Mouse (Mus musculus) hindbrain, embryonic 16.5 days (tissue): ENCODE results near the gene 4930550C14Rik. TPM values are rescaled to one million over a fixed set of nuclear protein-coding genes. Genes with fewer than 3 reads are reported as not detected.

Source experiments
- ATAC-seq: fragments of 200-750 bp; cut with Nextera tagmentation; 2 replicates; pipeline ENCODE4 v1.8.0; 2017; ENCODE audit warnings: moderate TSS enrichment, moderate library complexity
- H3K27ac ChIP-seq: fragments of 300-500 bp; sonication (generic); 2 replicates; pipeline ENCODE4 v1.5.1; 2014; ENCODE audit warnings: low read depth, mild to moderate bottlenecking, control low read depth, low read length, moderate library complexity
- H3K27me3 ChIP-seq: fragments of 300-500 bp; sonication (generic); replicated peaks from 2 replicates; pipeline ENCODE4 v1.6.1; 2014; ENCODE audit warnings: low read length; ENCODE audit not compliant: control insufficient read depth, insufficient read depth
- H3K36me3 ChIP-seq: fragments of 300-500 bp; sonication (generic); 2 replicates; pipeline ENCODE4 v1.6.1; 2014; ENCODE audit warnings: mild to moderate bottlenecking, low read length, moderate library complexity, mixed read lengths; ENCODE audit not compliant: control insufficient read depth, insufficient read depth
- H3K4me1 ChIP-seq: fragments of 300-500 bp; sonication (generic); 2 replicates; pipeline ENCODE4 v1.6.1; 2014; ENCODE audit warnings: low read depth, low read length; ENCODE audit not compliant: control insufficient read depth, insufficient read depth
- H3K4me2 ChIP-seq: fragments of 300-500 bp; sonication (generic); 2 replicates; pipeline ENCODE4 v1.6.1; 2014; ENCODE audit warnings: mild to moderate bottlenecking, low read length, control low read depth, moderate library complexity
- H3K4me3 ChIP-seq: fragments of 300-500 bp; sonication (generic); 2 replicates; pipeline ENCODE4 v1.5.1; 2014; ENCODE audit warnings: mild to moderate bottlenecking, low read length, control low read depth, moderate library complexity
- H3K9ac ChIP-seq: fragments of 300-500 bp; sonication (generic); 2 replicates; pipeline ENCODE4 v1.6.1; 2014; ENCODE audit warnings: low read depth, mild to moderate bottlenecking, control low read depth, low read length, moderate library complexity
- H3K9me3 ChIP-seq: fragments of 300-500 bp; sonication (generic); 2 replicates; pipeline ENCODE4 v1.6.1; 2014; ENCODE audit warnings: mild to moderate bottlenecking, low read length, moderate library complexity; ENCODE audit not compliant: control insufficient read depth
- WGBS: fragments of 180-500 bp; shearing (Covaris S2); extraction: QIAGEN DNeasy Blood & Tissue Kit; methylation state at CpG from one replicate; pipeline ENCODE4 v1.1.7; 2014; 5-methylcytosine and 5-hydroxymethylcytosine counted together
- polyA plus RNA-seq: library from polyadenylated mRNA; unstranded; fragments of >200 nt; fragmentation: Nextera tagmentation; extraction: Ambion mirVana; gene quantifications from 2 replicates; pipeline ENCODE4 v1.2.1, GENCODE M21; 2015

4930550C14Rik gene
- polyA plus RNA-seq, 1 experiment from 2014 or later: 0.30 TPM

- H3K4me3 ChIP-seq: no peak overlapping the region
- no peaks in the 10 kb centered on the region for H3K27me3 ChIP-seq
- no peaks in the 10 kb centered on the region for H3K36me3 ChIP-seq
- ATAC-seq: no peak
- no peak overlapping the region for H3K9ac ChIP-seq
- H3K9me3 ChIP-seq: no peaks in the 10 kb centered on the region
- H3K27ac ChIP-seq: no peak overlapping the region
- H3K4me2 ChIP-seq: no peak overlapping the region
- WGBS: 85% methylated on average over 5 of the region's 5 CpGs
- H3K4me1 ChIP-seq: peaks cover 5% of the 10 kb centered on the region
Measured at GRCm38 (mm10) chr9:53381113-53381615, 21.0 kb upstream of the 4930550C14Rik start.

DNA sequence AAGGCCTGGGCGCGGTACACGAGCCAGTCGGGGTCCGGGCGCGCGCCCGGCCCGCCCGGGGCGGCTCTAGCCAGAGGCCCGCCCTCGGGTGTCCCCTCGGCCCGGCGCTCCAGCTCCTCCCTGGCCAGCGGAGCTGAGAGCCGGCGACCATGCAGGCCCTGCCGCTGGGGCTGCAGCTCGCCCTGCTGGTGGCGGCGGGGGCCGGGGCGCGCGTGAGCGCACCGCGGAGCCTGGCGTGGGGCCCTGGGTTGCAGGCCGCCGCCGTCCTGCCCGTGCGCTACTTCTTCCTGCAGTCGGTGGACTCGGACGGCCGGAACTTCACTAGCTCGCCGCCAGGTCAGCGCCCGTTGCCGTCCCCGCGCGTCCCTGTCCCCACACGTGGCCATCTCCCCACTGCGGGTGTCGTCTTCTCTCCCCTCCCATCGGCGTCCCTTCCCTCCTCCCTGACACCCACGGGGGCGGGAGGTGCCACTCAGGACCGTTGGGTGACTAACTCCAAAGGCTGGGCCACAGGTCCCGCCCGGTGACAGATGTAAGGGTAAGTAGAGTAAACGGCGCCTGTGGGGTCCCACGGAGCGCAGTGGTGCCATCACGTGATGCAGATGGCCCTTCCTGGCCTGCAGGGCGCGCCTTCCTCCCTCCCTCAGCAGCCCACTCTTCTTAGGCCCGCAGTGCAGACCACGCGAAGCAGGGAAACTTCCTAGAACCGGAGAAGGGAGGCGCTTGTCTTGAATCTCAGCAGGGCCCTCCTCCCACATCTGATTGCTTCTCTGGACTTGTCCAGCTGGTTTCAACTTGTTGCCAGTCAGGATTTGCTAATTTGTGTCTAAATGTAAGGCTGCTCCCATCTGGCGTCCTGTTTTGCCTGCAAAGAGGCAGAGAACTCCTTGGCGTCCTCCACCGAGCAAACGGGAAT, 17.9 kb upstream of the 4930550C14Rik start, which contains the start of gene Kdelc2:
TSS of gene Kdelc2 (plus strand) at position 75 of the 916 bp plus-strand sequence.
- H3K4me3 ChIP-seq: peak within 1 kb of the TSS; percentile 84
- H3K9ac ChIP-seq: peak within 1 kb of the TSS; percentile 89
- WGBS: under 1% methylated on average over 59 of the region's 75 CpGs
- H3K4me2 ChIP-seq: peak within 1 kb of the TSS; percentile 98
- no peaks in the 10 kb centered on the region for H3K27me3 ChIP-seq
- peak; percentile 97 for ATAC-seq
- peaks cover 5% of the 10 kb centered on the region for H3K4me1 ChIP-seq
- H3K36me3 ChIP-seq: no peaks in the 10 kb centered on the region
- peak within 1 kb of the TSS; percentile 92 for H3K27ac ChIP-seq
- no peaks in the 10 kb centered on the region for H3K9me3 ChIP-seq

- H3K9ac ChIP-seq: peak overlapping the region; percentile 89
Measured at GRCm38 (mm10) chr9:53384873-53385272, 17.3 kb upstream of the 4930550C14Rik start.

GRCm38 (mm10) chr9:53387431-53387830, 14.7 kb upstream of the 4930550C14Rik start:
- H3K36me3 ChIP-seq: no peaks in the 10 kb centered on the region
- no peak overlapping the region for H3K9ac ChIP-seq
- H3K27ac ChIP-seq: no peak overlapping the region
- no peak for ATAC-seq
- H3K27me3 ChIP-seq: no peaks in the 10 kb centered on the region
- H3K4me3 ChIP-seq: no peak overlapping the region
- H3K4me2 ChIP-seq: no peak overlapping the region
- H3K4me1 ChIP-seq: peaks cover 5% of the 10 kb centered on the region
- no peaks in the 10 kb centered on the region for H3K9me3 ChIP-seq
- 71% methylated on average over 2 of the region's 2 CpGs for WGBS

More at GRCm38 (mm10) chr9:53384873-53385272, 17.3 kb upstream of the 4930550C14Rik start:
- 10% methylated on average over 8 of the region's 8 CpGs for WGBS
- peak; percentile 43; the same call in 1 of the 2 replicates for ATAC-seq
- H3K27me3 ChIP-seq: no peaks in the 10 kb centered on the region
- peak overlapping the region; percentile 98 for H3K4me2 ChIP-seq
- H3K27ac ChIP-seq: peak overlapping the region; percentile 92
- peak overlapping the region; percentile 84 for H3K4me3 ChIP-seq
- no peaks in the 10 kb centered on the region for H3K9me3 ChIP-seq
- H3K36me3 ChIP-seq: no peaks in the 10 kb centered on the region
- peaks cover 5% of the 10 kb centered on the region for H3K4me1 ChIP-seq

DNA sequence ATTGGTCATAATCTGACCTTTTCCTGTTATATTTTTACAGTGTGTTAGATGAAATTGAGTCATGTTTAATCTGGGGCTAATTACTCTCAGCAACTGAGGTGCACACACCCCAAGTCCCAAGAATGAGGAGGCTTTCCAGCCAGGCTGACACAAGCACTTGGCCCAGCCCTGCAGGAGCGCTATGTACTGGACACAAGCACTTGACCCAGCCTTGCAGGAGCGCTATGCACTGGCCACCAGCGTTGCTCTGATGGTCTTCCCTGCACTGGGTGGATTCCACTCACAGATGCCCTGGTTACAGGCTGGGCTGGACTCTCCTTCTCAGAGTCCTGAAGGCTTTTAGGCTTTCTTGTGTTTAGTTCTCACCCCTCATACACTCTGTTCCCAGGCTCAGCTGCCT, 13.0 kb upstream of the 4930550C14Rik start:
- ATAC-seq: no peak
- Histone ChIP-seq H3K27me3 (no peaks in the 10 kb centered on the region), H3K4me1 (peaks cover 5% of the 10 kb centered on the region), H3K9ac (no peak overlapping the region), H3K4me3 (no peak overlapping the region), H3K36me3 (no peaks in the 10 kb centered on the region), H3K27ac (no peak overlapping the region), H3K9me3 (no peaks in the 10 kb centered on the region), H3K4me2 (no peak overlapping the region)
- WGBS: 83% methylated on average over 3 of the region's 3 CpGs

- WGBS: 82% methylated on average over 7 of the region's 7 CpGs
- Histone ChIP-seq H3K9me3 (no peaks in the 10 kb centered on the region), H3K4me3 (no peak overlapping the region), H3K27ac (no peak overlapping the region), H3K36me3 (no peaks in the 10 kb centered on the region), H3K4me2 (no peak overlapping the region), H3K4me1 (peaks cover 2% of the 10 kb centered on the region; the same call in 1 of the 2 replicates), H3K9ac (no peak overlapping the region), H3K27me3 (no peaks in the 10 kb centered on the region)
- ATAC-seq: no peak
Measured at GRCm38 (mm10) chr9:53390136-53390535, 12.0 kb upstream of the 4930550C14Rik start.

- ATAC-seq: no peak
- no peak overlapping the region for H3K4me3 ChIP-seq
- H3K9me3 ChIP-seq: no peaks in the 10 kb centered on the region
- H3K4me2 ChIP-seq: no peak overlapping the region
- H3K36me3 ChIP-seq: no peaks in the 10 kb centered on the region
- WGBS: 81% methylated on average over 13 of the region's 13 CpGs
- no peak overlapping the region for H3K9ac ChIP-seq
- no peaks in the 10 kb centered on the region for H3K27me3 ChIP-seq
- peaks cover 8% of the 10 kb centered on the region for H3K4me1 ChIP-seq
- H3K27ac ChIP-seq: no peak overlapping the region
Measured at GRCm38 (mm10) chr9:53397685-53398387, 4.3 kb upstream of the 4930550C14Rik start.

DNA sequence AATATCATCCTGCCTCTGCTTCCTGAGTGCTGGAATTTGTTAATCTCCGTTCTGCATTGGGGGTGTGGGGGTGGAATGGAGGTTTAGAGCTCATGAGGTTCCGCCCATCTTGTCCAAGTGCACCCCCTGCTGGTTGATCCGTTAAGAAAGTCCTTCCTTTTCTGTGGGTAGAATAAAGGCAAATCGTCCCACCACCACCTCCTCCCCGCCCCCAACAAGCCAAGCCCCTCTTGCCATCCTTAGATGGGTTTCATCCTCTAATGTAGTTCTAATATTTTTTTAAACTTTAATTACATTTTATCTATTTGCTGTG, 3.8 kb upstream of the 4930550C14Rik start:
- no peak overlapping the region for H3K27ac ChIP-seq
- no peak overlapping the region for H3K4me2 ChIP-seq
- no peaks in the 10 kb centered on the region for H3K27me3 ChIP-seq
- H3K36me3 ChIP-seq: no peaks in the 10 kb centered on the region
- no peak overlapping the region for H3K4me3 ChIP-seq
- no peak for ATAC-seq
- WGBS: 16% methylated on average over 5 of the region's 5 CpGs
- H3K9ac ChIP-seq: no peak overlapping the region
- H3K9me3 ChIP-seq: no peaks in the 10 kb centered on the region
- peaks cover 9% of the 10 kb centered on the region for H3K4me1 ChIP-seq

DNA sequence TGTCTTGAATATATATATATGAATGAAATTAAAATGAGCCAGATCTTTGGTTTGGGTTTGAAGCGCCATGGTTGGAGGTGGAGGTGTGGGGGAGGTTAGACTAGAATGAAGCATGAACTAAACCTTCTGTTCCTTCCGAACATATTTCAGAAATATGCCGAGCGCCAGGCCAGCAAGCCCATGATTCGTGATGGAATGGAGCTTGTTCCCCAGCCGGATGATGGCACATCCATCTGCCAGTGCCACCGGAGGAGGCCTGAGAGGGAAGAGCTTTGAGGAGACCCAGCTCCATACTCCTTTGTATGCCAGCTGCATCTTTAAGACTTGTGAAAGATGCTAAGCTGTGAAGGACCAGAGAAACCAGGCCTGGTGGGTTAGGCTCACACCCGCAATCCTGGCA, 2.6 kb upstream of the 4930550C14Rik start:
- H3K9me3 ChIP-seq: no peaks in the 10 kb centered on the region
- peaks cover 9% of the 10 kb centered on the region for H3K4me1 ChIP-seq
- H3K27ac ChIP-seq: no peak overlapping the region
- H3K4me2 ChIP-seq: no peak overlapping the region
- ATAC-seq: no peak
- WGBS: 93% methylated on average over 8 of the region's 8 CpGs
- no peak overlapping the region for H3K4me3 ChIP-seq
- H3K27me3 ChIP-seq: no peaks in the 10 kb centered on the region
- no peak overlapping the region for H3K9ac ChIP-seq
- H3K36me3 ChIP-seq: no peaks in the 10 kb centered on the region
